Comparison of ENCODE assay signal across 18 mouse cellular contexts in the genomic region with DNA sequence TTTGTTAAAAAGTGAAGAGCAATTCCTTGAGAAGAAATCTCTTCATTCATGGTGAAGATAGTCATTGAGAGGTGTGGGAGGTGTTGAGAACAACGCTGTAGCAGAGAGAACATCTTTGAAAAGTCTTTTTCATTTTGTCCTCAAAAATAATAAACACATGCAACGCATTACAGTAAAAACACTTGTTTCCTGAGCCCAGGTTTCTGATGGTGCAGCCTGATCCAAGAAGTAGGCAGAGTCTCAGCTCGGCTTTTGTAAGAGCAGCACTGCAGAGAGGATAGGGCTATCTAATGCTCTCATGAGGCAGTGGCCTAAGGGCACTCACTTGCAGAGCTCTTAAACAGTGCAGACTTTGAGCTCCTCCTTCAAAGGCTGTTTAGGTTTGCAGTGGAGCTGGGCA.
"Had no signal": no experiment of that assay in that cellular context is flagged by ENCODE, and none has a peak within 500 bp of the region (broad histone marks: within the 10 kb centered on the region; RNA-seq: fewer than 3 reads in every experiment).

No protein-coding gene starts in this region.

- DNase-seq: gastrocnemius, adult 2 months; gastrocnemius, postnatal 10 days; gastrocnemius, postnatal 25 days; heart, adult 18-20 months; heart, postnatal 10 days; heart, postnatal 4 days; kidney, adult 18-20 months; kidney, adult 8-10 months; kidney, postnatal 10 days; kidney, postnatal 25 days; layer of hippocampus, adult 9-11 months; layer of hippocampus, postnatal 36 days; left cerebral cortex, postnatal 4 days had no signal

- ATAC-seq: hindbrain, embryonic 16.5 days; inflammation-experienced regulatory T-cells, adult 6 months; intestine, embryonic 15.5 days; intestine, postnatal 0 days; liver, embryonic 12.5 days had no signal
